Mouse (Mus musculus) frontal cortex, postnatal 25 days (tissue): ENCODE results near the gene Slc25a11.

ENCODE experiments used
- DNase-seq, 2 experiments: peaks; one replicate each; pipeline ENCODE4 v3.0.0; 2022; ENCODE audit warnings: low spot score in 2 of 2

The Slc25a11 gene

DNA sequence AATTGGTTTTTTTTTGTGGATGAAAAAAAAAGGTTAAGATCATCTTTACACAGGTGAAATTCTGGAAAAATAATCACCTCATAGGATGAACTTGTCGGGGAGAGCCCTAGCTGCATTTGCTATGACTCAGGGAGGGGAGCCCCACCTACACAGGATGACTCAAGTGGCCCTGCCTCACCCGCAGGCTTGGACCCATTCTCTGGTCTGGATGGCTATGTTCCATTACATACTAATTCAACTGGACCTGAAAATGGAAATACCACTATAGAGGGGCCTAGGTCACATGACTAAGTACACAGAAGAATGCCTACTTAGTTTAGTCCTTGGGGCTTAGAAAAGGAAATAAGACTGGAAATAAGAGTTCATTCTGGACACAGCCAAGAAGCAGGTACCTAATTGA lies 4.1 kb upstream of the Slc25a11 start:
- DNase-seq, result peak in 1 of 2 experiments; percentile 4

- DNase-seq, result peak in 1 of 2 experiments; percentile 5
These were observed 3.3 kb upstream of the Slc25a11 start for GRCm38 (mm10) chr11:70650322-70651175.

DNA sequence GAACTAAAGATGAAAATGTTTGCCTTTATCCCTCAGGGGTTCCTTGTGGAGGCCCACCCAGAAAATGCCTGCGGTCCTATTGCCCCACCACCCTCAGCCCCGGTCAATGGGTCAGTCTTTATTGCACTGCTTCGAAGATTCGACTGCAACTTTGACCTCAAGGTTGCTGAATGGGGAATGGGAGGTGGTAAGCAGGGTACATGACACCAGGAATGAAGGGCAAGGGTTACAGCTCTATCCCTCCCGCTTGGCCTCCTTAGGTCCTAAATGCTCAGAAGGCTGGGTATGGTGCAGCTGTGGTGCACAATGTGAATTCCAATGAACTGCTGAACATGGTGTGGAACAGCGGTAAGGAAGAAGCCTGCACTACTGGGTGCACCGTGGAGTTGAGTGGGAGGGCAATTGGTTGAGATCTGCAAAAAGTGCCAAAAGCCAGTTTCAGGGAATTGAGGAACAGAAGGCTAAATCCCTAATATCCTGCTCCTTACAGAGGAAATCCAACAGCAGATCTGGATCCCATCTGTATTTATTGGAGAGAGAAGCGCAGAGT lies 2.0 kb upstream of the Slc25a11 start:
- no peak for DNase-seq

DNA sequence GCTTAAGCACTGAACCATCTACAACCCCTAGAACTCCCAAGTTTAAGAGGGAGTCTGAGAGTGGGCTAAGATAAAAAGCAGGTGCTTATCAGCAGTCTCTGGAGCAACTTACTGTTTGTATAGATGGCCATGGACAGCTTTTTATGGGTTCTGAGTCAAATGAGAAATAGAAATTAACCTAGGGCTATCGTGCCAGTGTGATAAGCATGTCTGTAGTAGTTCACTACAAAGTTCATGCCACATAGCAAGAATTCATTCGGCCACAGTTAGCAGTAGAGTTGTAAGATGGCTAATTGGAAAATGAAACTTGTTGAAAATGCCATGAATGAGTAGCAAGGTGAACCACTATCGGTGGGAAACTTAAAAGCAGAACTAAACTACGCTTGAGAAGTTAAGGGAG lies 1.2 kb upstream of the Slc25a11 start:
- peak in 1 of 2 experiments; percentile 3 for DNase-seq

GRCm38 (mm10) chr11:70647716-70648420 lies 589 bp upstream of the Slc25a11 start:
- DNase-seq, result peak in 1 of 2 experiments; percentile 15

GRCm38 (mm10) chr11:70646259-70646555 lies 1.1 kb downstream of the Slc25a11 start:
- DNase-seq, result no peak

- no peak for DNase-seq
These were observed 1.6 kb downstream of the Slc25a11 start for GRCm38 (mm10) chr11:70645461-70646258.

GRCm38 (mm10) chr11:70644564-70645103 lies 2.6 kb downstream of the Slc25a11 start:
- DNase-seq, result no peak

DNA sequence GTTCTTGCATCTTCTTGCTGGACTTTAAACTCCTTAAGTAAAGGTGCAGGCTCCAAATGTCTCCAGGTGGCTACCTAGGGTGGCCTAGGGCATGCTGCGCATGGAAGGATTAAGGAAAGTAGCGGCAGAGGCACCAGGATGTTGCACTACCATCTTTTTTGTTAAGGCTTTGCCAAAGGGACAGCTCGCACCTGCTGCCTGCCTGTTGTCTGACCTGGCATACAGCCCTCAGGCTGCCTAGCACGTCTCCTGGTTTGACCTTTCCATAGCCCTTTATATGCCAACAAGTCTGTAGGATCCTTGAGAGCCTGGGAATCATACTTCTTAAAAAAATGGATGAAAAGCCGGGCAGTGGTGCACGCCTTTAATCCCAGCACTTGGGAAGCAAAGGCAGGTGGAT lies 4.2 kb downstream of the Slc25a11 start:
- no peak for DNase-seq

- DNase-seq, result no peak
These were observed 6.0 kb downstream of the Slc25a11 start for GRCm38 (mm10) chr11:70641241-70641640.

DNA sequence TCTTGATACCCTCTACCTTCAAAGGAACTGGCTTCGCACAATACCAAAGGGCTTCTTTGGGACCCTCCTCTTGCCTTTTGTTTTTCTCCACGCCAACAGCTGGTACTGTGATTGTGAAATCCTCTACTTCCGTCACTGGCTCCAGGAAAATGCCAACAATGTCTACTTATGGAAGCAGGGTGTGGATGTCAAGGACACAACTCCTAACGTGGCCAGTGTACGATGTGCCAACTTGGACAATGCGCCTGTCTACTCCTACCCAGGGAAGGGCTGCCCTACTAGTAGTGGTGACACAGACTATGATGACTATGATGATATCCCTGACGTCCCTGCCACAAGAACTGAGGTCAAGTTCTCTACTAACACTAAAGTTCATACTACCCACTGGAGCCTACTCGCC lies 7.3 kb downstream of the Slc25a11 start:
- DNase-seq, result no peak

DNA sequence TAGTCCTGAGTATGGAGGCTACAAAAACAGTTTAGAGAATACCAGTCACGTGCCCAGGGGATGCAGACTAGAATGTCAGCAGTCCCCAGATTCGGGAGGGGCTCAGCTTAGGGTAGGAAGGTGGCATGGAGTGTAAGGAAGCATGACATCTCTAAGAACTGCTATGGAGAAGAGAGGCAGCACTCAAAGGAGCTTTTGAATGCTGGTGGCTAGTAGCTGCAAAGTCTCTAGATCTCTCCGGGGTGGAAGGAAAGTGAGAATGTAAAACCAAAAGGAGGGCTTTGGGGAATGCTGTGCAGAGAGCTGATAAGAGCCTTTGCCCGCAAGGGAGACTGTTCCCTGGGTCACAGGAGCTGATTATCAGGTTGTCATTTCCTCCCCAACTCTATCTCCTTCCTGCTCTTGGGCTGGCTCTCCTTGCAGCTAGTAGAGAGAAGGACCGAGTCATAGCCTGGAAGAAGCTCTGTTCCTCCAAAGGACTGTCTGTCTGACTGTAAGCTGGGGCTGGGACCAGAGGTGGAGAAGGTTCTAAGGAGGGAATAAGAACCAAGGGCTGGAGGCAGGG lies 8.5 kb downstream of the Slc25a11 start, which contains the start of gene Gp1ba:
Gene Gp1ba (plus strand): TSS at position 409 of the 565 bp plus-strand sequence.
- DNase-seq, result peak in 1 of 2 experiments; percentile 1

GRCm38 (mm10) chr11:70638293-70638692 lies 9.0 kb downstream of the Slc25a11 start:
- no peak for DNase-seq

DNA sequence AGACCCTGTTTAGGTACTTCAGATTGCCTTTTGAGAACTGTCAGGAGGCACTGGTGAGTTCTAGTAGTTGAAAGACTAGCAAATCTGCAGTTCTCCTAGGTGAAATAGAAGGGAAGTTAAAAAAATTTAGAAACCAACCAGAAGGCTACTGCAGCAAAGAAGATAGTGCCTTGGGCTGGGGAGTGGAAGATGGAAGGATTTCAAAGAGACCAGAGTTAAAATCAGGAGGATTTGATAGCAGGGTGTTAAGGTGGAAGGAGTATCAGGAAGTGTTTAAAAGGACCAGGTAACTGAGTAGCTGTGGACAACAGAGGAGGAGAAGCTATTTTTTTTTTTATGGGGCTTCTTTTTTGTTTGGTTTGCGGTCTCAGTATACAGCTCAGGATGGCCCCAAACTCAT lies 9.5 kb downstream of the Slc25a11 start:
- DNase-seq, result no peak

- DNase-seq, result no peak
These were observed 11.7 kb downstream of the Slc25a11 start for GRCm38 (mm10) chr11:70635601-70636000.

DNA sequence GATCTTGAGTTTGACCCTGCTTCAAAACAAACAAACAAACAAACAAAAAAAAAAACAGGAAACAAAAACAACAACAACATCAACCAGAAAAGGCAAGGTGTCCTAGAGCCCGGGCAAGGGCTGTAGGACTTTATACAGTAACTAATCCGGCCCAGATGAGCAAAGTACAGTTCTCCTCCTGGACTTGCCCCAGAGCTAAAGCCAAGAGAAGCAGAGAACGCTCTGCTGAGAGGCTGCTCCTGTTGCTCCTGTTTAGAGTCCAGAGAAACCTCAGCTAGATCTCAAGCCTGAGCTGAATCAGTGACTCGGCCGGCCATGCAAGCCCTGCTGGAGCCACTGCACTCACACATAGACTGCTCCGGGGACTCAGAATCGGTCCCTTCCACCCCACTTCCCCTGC lies 17.1 kb downstream of the Slc25a11 start:
- DNase-seq, result no peak

- no peak for DNase-seq
These were observed 17.7 kb downstream of the Slc25a11 start for GRCm38 (mm10) chr11:70629557-70629956.

DNA sequence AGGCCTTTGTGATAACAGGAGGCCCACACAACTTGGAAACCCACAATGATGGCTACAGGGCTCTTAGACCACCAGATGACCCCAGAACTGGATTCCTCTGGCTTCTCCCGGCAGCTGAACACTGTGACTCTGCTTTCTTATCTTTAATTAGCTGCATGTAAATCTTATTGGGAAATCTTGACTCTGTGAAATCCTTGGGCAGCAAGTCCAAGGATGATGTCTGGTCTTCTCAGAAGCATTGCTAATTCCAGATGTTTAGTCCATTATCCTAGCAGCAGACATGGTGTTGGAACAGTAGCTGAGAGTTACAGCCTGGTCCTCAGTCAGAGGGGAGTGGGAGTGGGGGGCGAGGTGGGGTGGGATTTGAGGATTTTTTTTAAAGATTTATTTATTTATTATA lies 18.8 kb downstream of the Slc25a11 start:
- no peak for DNase-seq

GRCm38 (mm10) chr11:70626877-70627276 lies 20.4 kb downstream of the Slc25a11 start:
- DNase-seq, result peak in 1 of 2 experiments; percentile 1

GRCm38 (mm10) chr11:70625473-70625872 lies 21.8 kb downstream of the Slc25a11 start:
- DNase-seq, result no peak

GRCm38 (mm10) chr11:70623053-70623742 lies 24.1 kb downstream of the Slc25a11 start:
- DNase-seq, result no peak
